Mouse (Mus musculus) midbrain, embryonic 11.5 days (tissue): ENCODE measurements at regions not wholly inside any gene's neighbourhood (a gene's known extent, or its start where the extent isn't known, plus 50 kb on each side); places are given as distances from the start of the nearest gene placed in this dataset.
A peak's percentile ranks its signal among the peaks of the same experiment; 100 is the strongest.

Experiments
- ATAC-seq: fragments of 200-750 bp; cut with Nextera tagmentation; 2 replicates; pipeline ENCODE4 v1.8.0; 2017; ENCODE audit warnings: moderate TSS enrichment, moderate library complexity; ENCODE audit not compliant: low FRiP score
- DNase-seq: peaks from one replicate; pipeline ENCODE4 v3.0.0; 2015; ENCODE audit warnings: low spot score; ENCODE audit errors: missing footprints
- H3K27ac ChIP-seq: fragments of 300-500 bp; sonication (generic); 2 replicates; pipeline ENCODE4 v1.5.1; 2014; ENCODE audit warnings: low read depth, low read length
- H3K27me3 ChIP-seq: fragments of 300-500 bp; sonication (generic); 2 replicates; pipeline ENCODE4 v1.6.1; 2014; ENCODE audit warnings: mild to moderate bottlenecking, low read length, moderate library complexity, mixed read lengths; ENCODE audit not compliant: control insufficient read depth, insufficient read depth
- H3K36me3 ChIP-seq: fragments of 300-500 bp; sonication (generic); 2 replicates; pipeline ENCODE4 v1.6.1; 2014; ENCODE audit warnings: mild to moderate bottlenecking, low read length, moderate library complexity, mixed read lengths; ENCODE audit not compliant: control insufficient read depth, insufficient read depth
- H3K4me1 ChIP-seq: fragments of 300-500 bp; sonication (generic); 2 replicates; pipeline ENCODE4 v1.6.1; 2014; ENCODE audit warnings: low read length; ENCODE audit not compliant: control insufficient read depth, insufficient read depth
- H3K4me2 ChIP-seq: fragments of 300-500 bp; sonication (generic); 2 replicates; pipeline ENCODE4 v1.6.1; 2014; ENCODE audit warnings: mild to moderate bottlenecking, moderate library complexity
- H3K4me3 ChIP-seq: fragments of 300-500 bp; sonication (generic); 2 replicates; pipeline ENCODE4 v1.5.1; 2014; ENCODE audit warnings: low read depth, low read length
- H3K9ac ChIP-seq: fragments of 300-500 bp; sonication (generic); 2 replicates; pipeline ENCODE4 v1.6.1; 2014; ENCODE audit warnings: low read length
- H3K9me3 ChIP-seq: fragments of 300-500 bp; sonication (generic); 2 replicates; pipeline ENCODE4 v1.6.1; 2016; ENCODE audit warnings: low read length; ENCODE audit not compliant: control insufficient read depth
- WGBS: fragments of 180-500 bp; shearing (Covaris S2); extraction: QIAGEN DNeasy Blood & Tissue Kit; methylation state at CpG from one replicate; pipeline ENCODE4 v1.1.7; 2014; 5-methylcytosine and 5-hydroxymethylcytosine counted together

DNA sequence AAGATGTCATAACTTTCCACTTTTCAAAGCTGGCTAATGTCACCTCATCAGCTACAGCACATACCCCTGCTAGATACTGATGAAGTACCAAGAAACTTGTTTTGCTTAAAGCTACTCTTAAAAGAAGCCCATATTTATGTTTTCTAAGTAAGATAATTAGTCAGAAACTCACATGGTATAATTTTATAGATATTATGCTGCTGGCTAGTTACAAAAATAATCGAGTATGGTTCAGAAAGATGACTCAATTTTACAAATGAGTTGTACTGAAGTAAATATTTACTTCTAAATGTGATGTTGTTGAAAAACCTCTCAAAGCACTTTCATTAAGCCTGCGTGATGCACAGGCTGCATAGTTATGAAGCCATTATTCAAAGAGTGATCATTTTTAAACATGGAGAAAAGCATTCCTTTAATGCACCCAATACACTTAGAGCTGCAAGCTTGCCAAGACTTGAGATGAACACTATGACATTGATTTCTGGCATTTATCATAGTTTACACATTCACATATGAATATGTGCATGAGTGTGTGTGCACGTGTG, 582.3 kb upstream of the Gm26657 start:
- no peak for ATAC-seq
- Histone ChIP-seq H3K27ac (no peak overlapping the region), H3K9me3 (no peaks in the 10 kb centered on the region), H3K4me1 (peaks cover 5% of the 10 kb centered on the region), H3K4me3 (no peak overlapping the region), H3K4me2 (no peak overlapping the region), H3K9ac (no peak overlapping the region), H3K36me3 (no peaks in the 10 kb centered on the region), H3K27me3 (no peaks in the 10 kb centered on the region)
- no peak for DNase-seq
- 86% methylated on average over 3 of the region's 3 CpGs for WGBS

GRCm38 (mm10) chr4:56150716-56151115, 589.2 kb upstream of the Gm26657 start:
- Histone ChIP-seq H3K4me3 (no peak overlapping the region), H3K4me1 (no peaks in the 10 kb centered on the region), H3K9me3 (no peaks in the 10 kb centered on the region), H3K36me3 (no peaks in the 10 kb centered on the region), H3K4me2 (no peak overlapping the region), H3K27ac (no peak overlapping the region), H3K27me3 (no peaks in the 10 kb centered on the region), H3K9ac (no peak overlapping the region)
- 96% methylated on average over 1 of the region's 1 CpGs for WGBS
- ATAC-seq (no peak), DNase-seq (no peak)

- DNase-seq (no peak), ATAC-seq (peak; percentile 58)
- Histone ChIP-seq H3K4me3 (no peak overlapping the region), H3K4me2 (no peak overlapping the region), H3K36me3 (no peaks in the 10 kb centered on the region), H3K4me1 (peaks cover 3% of the 10 kb centered on the region; the same call in 1 of the 2 replicates), H3K27me3 (no peaks in the 10 kb centered on the region), H3K9ac (no peak overlapping the region), H3K27ac (no peak overlapping the region; the same call in 1 of the 2 replicates), H3K9me3 (no peaks in the 10 kb centered on the region)
- WGBS: 66% methylated on average over 2 of the region's 2 CpGs
Observed at GRCm38 (mm10) chr4:56143827-56144226, 596.0 kb upstream of the Gm26657 start.

- no peak for ATAC-seq
- no peak overlapping the region for H3K4me2 ChIP-seq
- H3K4me1 ChIP-seq: no peaks in the 10 kb centered on the region
- no peak overlapping the region for H3K27ac ChIP-seq
- H3K9me3 ChIP-seq: no peaks in the 10 kb centered on the region
- 95% methylated on average over 3 of the region's 3 CpGs for WGBS
- DNase-seq: no peak
- no peaks in the 10 kb centered on the region for H3K27me3 ChIP-seq
- H3K9ac ChIP-seq: no peak overlapping the region
- H3K4me3 ChIP-seq: no peak overlapping the region
- no peaks in the 10 kb centered on the region for H3K36me3 ChIP-seq
Observed at GRCm38 (mm10) chr4:56136837-56137236, 603.0 kb upstream of the Gm26657 start.

- H3K9ac ChIP-seq: no peak overlapping the region
- WGBS: 89% methylated on average over 5 of the region's 5 CpGs
- DNase-seq: no peak
- H3K27me3 ChIP-seq: no peaks in the 10 kb centered on the region
- H3K4me2 ChIP-seq: no peak overlapping the region
- no peaks in the 10 kb centered on the region for H3K4me1 ChIP-seq
- no peak overlapping the region for H3K4me3 ChIP-seq
- ATAC-seq: no peak
- no peak overlapping the region for H3K27ac ChIP-seq
- no peaks in the 10 kb centered on the region for H3K9me3 ChIP-seq
- H3K36me3 ChIP-seq: no peaks in the 10 kb centered on the region
Observed at GRCm38 (mm10) chr4:56134350-56134749, 602.1 kb upstream of the Klf4 start.

DNA sequence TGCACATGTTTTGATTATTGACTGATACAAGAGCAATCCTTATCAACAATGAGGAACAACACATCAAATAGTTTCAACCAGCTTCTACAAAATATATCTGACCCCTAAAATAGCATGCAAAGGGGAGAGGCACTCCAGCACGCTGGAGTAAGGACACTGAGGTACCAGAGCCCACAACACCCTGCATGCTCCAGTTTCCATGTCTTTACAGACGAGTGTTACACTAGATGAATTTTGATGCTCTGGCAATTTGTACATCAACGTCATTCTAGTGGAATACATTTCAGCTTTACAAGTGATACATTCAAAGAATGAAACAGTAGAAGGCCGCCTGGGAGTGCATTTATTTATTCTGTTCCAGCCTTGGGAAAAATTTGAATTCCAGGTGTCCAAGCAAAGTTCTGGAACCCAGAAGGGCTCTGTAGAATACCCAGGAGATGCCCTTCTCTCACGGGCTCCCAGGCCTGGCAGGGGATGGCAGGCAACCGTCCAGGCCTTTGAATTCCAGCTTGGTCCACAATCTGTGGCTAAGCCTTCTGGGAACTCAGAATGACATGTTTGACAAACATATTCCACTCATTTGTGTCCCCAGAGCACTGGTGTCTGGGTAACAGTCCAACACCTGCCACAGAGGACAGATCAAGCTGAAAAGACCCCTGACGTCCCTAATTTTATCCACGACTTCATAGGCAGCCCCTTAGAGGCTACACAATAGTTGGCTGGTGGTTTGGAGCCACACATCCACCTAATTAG, 595.6 kb upstream of the Klf4 start:
- Histone ChIP-seq H3K9ac (no peak overlapping the region), H3K9me3 (no peaks in the 10 kb centered on the region), H3K36me3 (no peaks in the 10 kb centered on the region), H3K27ac (no peak overlapping the region), H3K27me3 (no peaks in the 10 kb centered on the region), H3K4me3 (no peak overlapping the region), H3K4me1 (no peaks in the 10 kb centered on the region), H3K4me2 (no peak overlapping the region)
- 80% methylated on average over 8 of the region's 8 CpGs for WGBS
- DNase-seq: no peak
- ATAC-seq: no peak

- ATAC-seq (no peak), DNase-seq (no peak)
- Histone ChIP-seq H3K27me3 (no peaks in the 10 kb centered on the region), H3K4me2 (no peak overlapping the region), H3K9ac (no peak overlapping the region), H3K4me3 (no peak overlapping the region), H3K4me1 (no peaks in the 10 kb centered on the region), H3K9me3 (no peaks in the 10 kb centered on the region), H3K36me3 (no peaks in the 10 kb centered on the region), H3K27ac (no peak overlapping the region)
Observed at GRCm38 (mm10) chr4:56124515-56124914, 592.2 kb upstream of the Klf4 start.

DNA sequence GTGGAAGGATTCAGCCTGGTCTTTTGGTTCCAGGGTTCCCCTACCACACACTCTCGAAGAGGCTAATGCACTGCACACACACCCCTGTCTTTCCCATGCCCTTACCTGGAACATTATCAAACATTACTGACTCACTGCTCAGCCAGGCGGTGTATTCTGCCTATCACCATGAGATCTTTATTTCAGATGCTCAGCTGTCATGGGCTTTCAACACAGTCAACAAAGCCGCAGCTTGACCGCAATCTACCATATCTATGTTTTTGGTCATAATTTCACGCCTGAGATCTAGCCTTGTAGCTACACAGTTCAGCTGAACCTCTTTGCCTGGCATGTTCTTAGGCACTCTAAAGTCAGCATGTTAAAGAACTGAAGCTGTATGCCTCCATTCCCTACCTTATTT, 589.9 kb upstream of the Klf4 start:
- Histone ChIP-seq H3K27ac (no peak overlapping the region), H3K27me3 (no peaks in the 10 kb centered on the region), H3K9me3 (no peaks in the 10 kb centered on the region), H3K9ac (no peak overlapping the region), H3K4me3 (no peak overlapping the region), H3K4me2 (no peak overlapping the region), H3K36me3 (no peaks in the 10 kb centered on the region), H3K4me1 (no peaks in the 10 kb centered on the region)
- DNase-seq: no peak
- 95% methylated on average over 5 of the region's 5 CpGs for WGBS
- no peak for ATAC-seq

GRCm38 (mm10) chr4:56121664-56122063, 589.4 kb upstream of the Klf4 start:
- DNase-seq: no peak
- Histone ChIP-seq H3K4me1 (no peaks in the 10 kb centered on the region), H3K4me2 (no peak overlapping the region), H3K9ac (no peak overlapping the region), H3K9me3 (no peaks in the 10 kb centered on the region), H3K27ac (no peak overlapping the region), H3K4me3 (no peak overlapping the region), H3K36me3 (no peaks in the 10 kb centered on the region), H3K27me3 (no peaks in the 10 kb centered on the region)
- WGBS: 93% methylated on average over 5 of the region's 5 CpGs
- no peak for ATAC-seq
